Mouse (Mus musculus) forebrain, embryonic 14.5 days (tissue): ENCODE measurements at regions not wholly inside any gene's neighbourhood (a gene's known extent, or its start where the extent isn't known, plus 50 kb on each side); places are given as distances from the start of the nearest gene placed in this dataset.

ENCODE experiments used
- ATAC-seq: fragments of 200-750 bp; cut with Nextera tagmentation; 2 replicates; pipeline ENCODE4 v1.8.0; 2017; ENCODE audit warnings: mild to moderate bottlenecking, moderate library complexity
- DNase-seq: peaks from one replicate; pipeline ENCODE4 v3.0.0-alpha.2; 2015; ENCODE audit warnings: low spot score
- H3K27ac ChIP-seq: fragments of 300-500 bp; sonication (generic); 2 replicates; pipeline ENCODE4 v1.5.1; 2014; ENCODE audit warnings: low read depth, mild to moderate bottlenecking, control low read depth, low read length, moderate library complexity
- H3K27me3 ChIP-seq: fragments of 300-500 bp; sonication (generic); replicated peaks from 2 replicates; pipeline ENCODE4 v1.6.1; 2014; ENCODE audit warnings: low read length, control low read depth, mixed read lengths; ENCODE audit not compliant: control insufficient read depth, insufficient read depth
- H3K36me3 ChIP-seq: fragments of 300-500 bp; sonication (generic); 2 replicates; pipeline ENCODE4 v1.6.1; 2014; ENCODE audit warnings: low read length, control low read depth; ENCODE audit not compliant: control insufficient read depth, insufficient read depth
- H3K4me1 ChIP-seq: fragments of 300-500 bp; sonication (generic); 2 replicates; pipeline ENCODE4 v1.6.1; 2014; ENCODE audit warnings: antibody characterized with exemption, low read length, control low read depth; ENCODE audit not compliant: control insufficient read depth, insufficient read depth
- H3K4me2 ChIP-seq: fragments of 300-500 bp; sonication (generic); 2 replicates; pipeline ENCODE4 v1.6.1; 2014; ENCODE audit warnings: mild to moderate bottlenecking, control low read depth, low read length
- H3K4me3 ChIP-seq: fragments of 300-500 bp; sonication (generic); 2 replicates; pipeline ENCODE4 v1.5.1; 2014; ENCODE audit warnings: low read depth, low read length, control low read depth
- H3K9ac ChIP-seq: fragments of 300-500 bp; sonication (generic); 2 replicates; pipeline ENCODE4 v1.6.1; 2014; ENCODE audit warnings: mild to moderate bottlenecking, low read length, control low read depth, moderate library complexity
- H3K9me3 ChIP-seq: fragments of 300-500 bp; sonication (generic); replicated peaks from 2 replicates; pipeline ENCODE4 v1.6.1; 2016; ENCODE audit warnings: low read length, control low read depth, mixed read lengths; ENCODE audit not compliant: control insufficient read depth
- WGBS: fragments of 180-500 bp; shearing (Covaris S2); extraction: QIAGEN DNeasy Blood & Tissue Kit; methylation state at CpG from one replicate; pipeline ENCODE4 v1.1.7; 2014; 5-methylcytosine and 5-hydroxymethylcytosine counted together

DNA sequence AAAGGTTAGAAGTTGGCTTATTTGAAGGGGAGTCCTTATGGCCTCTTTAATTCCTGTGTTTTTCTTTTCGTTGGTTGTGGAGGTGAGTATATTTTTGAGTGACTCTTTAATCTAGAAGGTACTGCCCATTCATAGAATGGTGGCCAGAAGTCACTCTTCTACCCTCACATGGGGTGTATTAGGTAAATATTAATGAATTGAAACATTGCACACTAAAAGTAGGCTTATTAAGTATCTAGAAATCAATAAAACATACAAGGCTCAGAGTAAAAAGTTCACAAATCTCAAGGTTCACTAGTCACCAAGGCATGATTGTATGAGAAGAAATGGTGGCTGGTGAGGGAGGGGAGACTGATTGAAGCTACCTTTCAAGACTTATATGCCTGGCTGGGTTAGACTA lies 1167.1 kb downstream of the Sorcs3 start:
- H3K4me2 ChIP-seq: no peak overlapping the region
- H3K9me3 ChIP-seq: no peaks in the 10 kb centered on the region
- no peaks in the 10 kb centered on the region for H3K4me1 ChIP-seq
- ATAC-seq: no peak
- no peak for DNase-seq
- H3K27ac ChIP-seq: no peak overlapping the region
- H3K36me3 ChIP-seq: no peaks in the 10 kb centered on the region
- H3K4me3 ChIP-seq: no peak overlapping the region
- H3K27me3 ChIP-seq: no peaks in the 10 kb centered on the region
- WGBS: 77% methylated on average over 1 of the region's 1 CpGs
- H3K9ac ChIP-seq: no peak overlapping the region

DNA sequence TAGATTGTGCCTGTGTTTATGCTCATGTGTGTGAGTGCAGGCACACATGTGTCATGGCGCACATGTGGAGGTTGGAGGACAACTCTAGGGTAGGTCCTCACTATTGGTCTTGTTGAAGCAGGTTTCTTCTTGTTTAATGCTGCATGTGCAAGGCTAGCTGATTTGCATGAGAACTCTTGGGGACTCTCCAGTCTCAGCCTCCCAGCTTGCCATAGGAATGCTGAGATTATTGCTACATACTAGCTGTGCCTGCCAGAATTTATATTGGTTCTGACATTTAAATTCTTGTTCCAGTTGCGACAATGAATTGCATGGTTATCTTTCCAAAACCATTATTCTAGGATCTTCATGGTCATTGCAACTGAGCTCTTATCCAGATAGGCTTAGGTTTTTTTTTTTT lies 1168.5 kb downstream of the Sorcs3 start:
- H3K4me3 ChIP-seq: no peak overlapping the region

DNA sequence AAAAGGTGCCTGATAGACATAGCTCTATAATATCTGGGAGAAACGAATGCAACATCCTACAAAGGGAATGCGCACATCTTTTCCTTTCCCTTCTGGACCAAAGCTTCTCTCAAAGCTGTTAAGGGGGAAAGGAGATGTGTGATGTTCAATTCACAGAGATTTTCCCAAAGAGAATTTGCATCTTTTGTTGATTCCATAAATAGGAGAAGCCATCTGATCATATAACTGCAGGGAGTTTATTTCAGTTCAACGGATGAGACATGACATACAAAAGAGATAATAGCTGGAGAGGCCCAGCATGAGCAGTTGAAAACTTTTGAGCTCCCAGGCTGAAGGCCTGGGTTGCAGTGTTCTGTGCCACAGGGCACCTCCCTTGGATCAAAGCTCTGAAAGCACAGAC lies 1169.1 kb downstream of the Sorcs3 start:
- no peaks in the 10 kb centered on the region for H3K9me3 ChIP-seq
- no peaks in the 10 kb centered on the region for H3K27me3 ChIP-seq
- no peak overlapping the region for H3K4me2 ChIP-seq
- no peak for DNase-seq
- H3K27ac ChIP-seq: no peak overlapping the region
- H3K36me3 ChIP-seq: no peaks in the 10 kb centered on the region
- H3K4me3 ChIP-seq: no peak overlapping the region
- 85% methylated on average over 3 of the region's 3 CpGs for WGBS
- ATAC-seq: no peak
- no peaks in the 10 kb centered on the region for H3K4me1 ChIP-seq
- no peak overlapping the region for H3K9ac ChIP-seq

More for the DNA sequence above, 1168.5 kb downstream of the Sorcs3 start:
- Histone ChIP-seq H3K27ac (no peak overlapping the region), H3K4me2 (no peak overlapping the region), H3K36me3 (no peaks in the 10 kb centered on the region), H3K4me1 (no peaks in the 10 kb centered on the region), H3K9me3 (no peaks in the 10 kb centered on the region), H3K9ac (no peak overlapping the region), H3K27me3 (no peaks in the 10 kb centered on the region)
- no peak for ATAC-seq
- WGBS: 92% methylated on average over 2 of the region's 2 CpGs
- no peak for DNase-seq

DNA sequence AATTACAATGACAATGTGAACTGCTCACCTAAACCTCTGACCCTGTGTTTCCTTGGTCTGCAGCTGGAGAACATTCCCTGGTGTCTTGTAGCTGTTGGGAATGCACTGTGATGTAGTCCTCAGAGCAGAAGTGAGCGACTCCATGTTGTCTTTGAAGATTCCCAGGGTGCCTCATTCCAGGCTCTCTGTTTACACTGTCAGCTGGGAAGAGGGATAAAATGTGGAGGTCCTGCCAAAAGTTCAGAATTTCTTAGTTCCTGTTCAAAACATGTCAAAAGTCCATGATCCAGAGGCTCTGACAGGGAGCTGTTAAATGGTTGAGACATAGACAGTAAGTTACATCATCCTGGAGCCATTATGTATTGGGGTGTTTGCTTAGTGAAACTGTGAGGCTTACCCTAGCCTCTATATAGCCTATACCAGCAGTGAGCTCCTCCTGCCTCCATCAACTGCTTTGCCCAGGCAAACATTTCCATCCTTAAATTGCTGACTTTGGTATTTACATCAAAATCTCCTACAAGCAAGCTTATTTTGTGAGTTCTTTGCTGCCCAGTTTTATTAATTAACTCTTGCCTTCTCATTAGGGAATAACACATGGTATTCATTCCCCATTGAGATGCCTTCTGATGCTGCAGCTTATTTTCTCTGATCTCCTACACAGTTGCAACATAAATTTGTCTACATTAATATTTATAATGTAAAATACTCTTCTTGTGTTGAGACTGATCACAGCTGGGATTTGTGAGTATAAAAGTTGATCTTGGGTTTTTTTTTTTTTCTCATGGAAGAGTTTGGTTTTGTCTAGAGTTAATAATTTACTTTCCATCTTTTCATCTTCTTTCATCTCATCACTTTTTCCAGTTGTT lies 1170.2 kb downstream of the Sorcs3 start:
- WGBS: 86% methylated on average over 1 of the region's 1 CpGs

DNA sequence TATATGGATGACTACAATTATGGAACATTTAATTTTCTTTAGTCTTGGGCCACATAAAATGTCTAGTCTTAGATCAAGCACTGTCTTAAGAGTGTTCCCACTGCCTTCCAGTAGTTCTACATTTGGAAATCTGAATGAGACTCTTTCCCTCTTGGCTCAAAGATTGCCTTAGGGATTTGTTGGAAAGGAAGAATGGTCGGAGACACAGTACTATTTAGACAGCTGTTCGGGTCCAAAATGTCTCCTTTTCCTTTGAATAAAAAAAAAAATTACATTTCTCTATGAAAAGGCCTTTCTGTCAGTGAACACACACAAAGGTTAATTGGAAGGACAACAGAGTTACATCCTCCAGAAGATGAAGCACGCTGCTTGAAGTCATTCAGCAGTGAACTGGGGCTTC lies 1173.8 kb downstream of the Sorcs3 start:
- Histone ChIP-seq H3K9ac (no peak overlapping the region), H3K27me3 (no peaks in the 10 kb centered on the region), H3K4me3 (no peak overlapping the region), H3K4me1 (no peaks in the 10 kb centered on the region), H3K27ac (no peak overlapping the region), H3K36me3 (no peaks in the 10 kb centered on the region), H3K9me3 (no peaks in the 10 kb centered on the region), H3K4me2 (no peak overlapping the region)
- ATAC-seq (no peak), DNase-seq (no peak)
- WGBS: 64% methylated on average over 3 of the region's 3 CpGs

More for the DNA sequence above, 1170.2 kb downstream of the Sorcs3 start:
- ATAC-seq (no peak), DNase-seq (no peak)
- Histone ChIP-seq H3K4me3 (no peak overlapping the region), H3K27ac (no peak overlapping the region), H3K9ac (no peak overlapping the region), H3K27me3 (no peaks in the 10 kb centered on the region), H3K4me2 (no peak overlapping the region), H3K36me3 (no peaks in the 10 kb centered on the region), H3K9me3 (no peaks in the 10 kb centered on the region), H3K4me1 (no peaks in the 10 kb centered on the region)

DNA sequence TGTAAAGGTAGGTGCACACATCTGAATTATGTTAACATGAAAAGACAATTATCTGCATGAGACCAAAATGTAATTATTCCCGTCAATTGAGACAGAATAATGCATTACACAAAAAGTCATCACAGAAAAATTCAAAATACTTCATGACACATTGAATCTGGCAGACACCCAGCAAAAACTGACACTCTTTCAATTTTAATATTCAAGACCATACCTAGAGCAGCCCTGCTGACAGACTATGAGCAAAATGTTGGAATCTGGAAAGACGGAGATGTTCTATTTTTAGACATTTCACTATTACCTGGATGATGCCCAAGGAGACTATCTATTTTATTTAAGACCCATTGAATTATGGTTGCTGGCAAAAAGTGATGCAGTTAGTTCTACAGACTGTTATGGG lies 1190.4 kb downstream of the Sorcs3 start:
- Histone ChIP-seq H3K9me3 (no peaks in the 10 kb centered on the region), H3K36me3 (no peaks in the 10 kb centered on the region), H3K9ac (no peak overlapping the region), H3K4me1 (no peaks in the 10 kb centered on the region), H3K4me2 (no peak overlapping the region), H3K4me3 (no peak overlapping the region), H3K27ac (no peak overlapping the region), H3K27me3 (no peaks in the 10 kb centered on the region)
- ATAC-seq (no peak), DNase-seq (peak; percentile 42)
- 78% methylated on average over 2 of the region's 2 CpGs for WGBS

DNA sequence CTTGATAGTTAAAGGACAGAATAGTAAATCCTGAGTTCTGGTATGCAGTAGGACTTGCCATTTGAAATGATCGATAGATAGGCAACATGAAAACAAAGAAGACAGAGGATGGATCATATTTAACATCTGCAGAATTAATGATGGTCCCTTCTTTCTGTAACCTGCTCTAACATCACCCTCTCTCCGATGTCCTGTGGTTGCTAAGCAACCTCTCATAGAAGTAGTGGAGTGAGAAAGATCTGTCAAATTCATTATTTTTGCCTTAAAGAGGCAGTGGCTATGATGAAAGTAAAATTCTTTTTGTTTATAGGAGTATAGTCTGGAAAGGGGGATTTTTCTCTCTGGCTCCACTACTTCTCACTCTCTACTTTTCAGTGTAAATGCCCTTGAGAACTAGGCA lies 1209.5 kb downstream of the Sorcs3 start:
- peak; percentile 28 for DNase-seq
- Histone ChIP-seq H3K9me3 (no peaks in the 10 kb centered on the region), H3K4me2 (no peak overlapping the region), H3K36me3 (no peaks in the 10 kb centered on the region), H3K27me3 (no peaks in the 10 kb centered on the region), H3K9ac (no peak overlapping the region), H3K4me1 (no peaks in the 10 kb centered on the region), H3K4me3 (no peak overlapping the region), H3K27ac (no peak overlapping the region)
- ATAC-seq: no peak
- WGBS: 67% methylated on average over 2 of the region's 2 CpGs

DNA sequence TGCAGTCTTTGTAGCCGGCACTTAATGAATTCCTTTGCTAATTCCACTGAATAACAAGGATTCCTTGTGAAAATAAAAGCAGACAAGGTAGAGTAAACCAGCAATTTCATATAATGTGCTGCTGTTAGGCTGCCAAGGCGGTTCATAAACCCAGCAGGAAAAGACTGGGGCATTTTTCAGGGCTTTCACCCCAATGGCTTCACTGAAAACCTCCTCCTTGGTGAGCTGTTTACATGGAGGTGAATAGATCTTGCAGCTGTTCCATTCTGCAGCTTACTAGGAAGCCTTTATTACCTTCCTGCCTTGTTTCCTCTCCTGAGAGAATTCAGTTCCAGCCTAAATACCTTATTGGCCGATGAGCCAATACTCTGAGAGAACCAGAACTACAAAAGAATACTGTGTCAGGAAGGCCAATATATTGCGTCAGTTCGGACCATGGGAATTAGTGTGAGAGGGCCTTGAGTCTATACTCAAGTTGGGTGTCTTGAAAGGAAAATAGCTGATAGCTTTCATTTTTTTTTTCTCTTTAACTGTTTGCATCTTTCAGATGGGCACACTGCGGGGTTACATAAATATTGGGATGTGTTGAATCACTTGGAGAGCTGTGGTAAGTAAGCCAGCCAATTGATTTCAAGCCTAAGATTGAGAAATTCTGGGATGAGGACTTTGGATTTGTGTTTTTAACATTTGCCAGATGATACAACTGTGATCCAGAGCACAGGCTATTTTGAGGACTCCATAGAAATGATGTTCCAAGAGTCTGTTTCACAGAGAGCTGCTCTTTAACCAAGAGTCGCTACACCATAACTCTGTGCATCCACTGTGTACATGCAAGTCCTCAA lies 1217.5 kb downstream of the Sorcs3 start:
- 31% methylated on average over 7 of the region's 7 CpGs for WGBS

More for the DNA sequence above, 1217.5 kb downstream of the Sorcs3 start:
- Histone ChIP-seq H3K36me3 (no peaks in the 10 kb centered on the region), H3K27ac (no peak overlapping the region), H3K4me3 (no peak overlapping the region), H3K4me2 (no peak overlapping the region), H3K4me1 (peaks cover 7% of the 10 kb centered on the region; the same call in 1 of the 2 replicates), H3K9ac (no peak overlapping the region), H3K9me3 (no peaks in the 10 kb centered on the region), H3K27me3 (no peaks in the 10 kb centered on the region)
- ATAC-seq (peak; percentile 32; the same call in 1 of the 2 replicates), DNase-seq (peak; percentile 53)
